Mouse (Mus musculus): ENCODE results near the gene Bcas3. TPM values are rescaled to one million over a fixed set of nuclear protein-coding genes. Genes with fewer than 3 reads are reported as not detected.
"Not testable (repeated sequence)": the region's sequence is repeated elsewhere in the genome, so short reads cannot be mapped to it uniquely, and the experiment has no call there.

Bcas3 gene
- total RNA-seq, 2 experiments from 2014 or later: 65.4 to 69.7 TPM

DNA sequence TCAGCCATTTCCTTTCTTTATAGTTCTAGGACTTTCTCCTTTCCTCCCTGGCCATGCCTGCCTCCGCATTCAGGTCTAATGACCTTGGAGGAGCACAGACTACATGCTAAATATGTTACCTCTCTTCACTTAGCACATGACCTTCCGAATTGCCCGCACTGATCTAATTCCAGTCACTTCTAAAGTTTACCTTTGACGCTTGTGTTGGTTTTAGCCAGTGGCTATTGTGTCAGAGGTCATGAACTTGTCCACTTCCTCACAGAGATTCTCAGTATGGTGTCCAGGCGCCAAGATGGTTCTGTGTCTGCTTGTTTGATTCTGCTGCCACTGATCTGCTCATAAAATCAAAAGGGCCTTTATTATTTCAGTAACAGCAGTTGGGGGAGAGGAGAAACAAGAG lies 338.3 kb downstream of the Bcas3 start:
- intact Hi-C loops (cut with DNase I): no loop called here
- no peak for DNase-seq (ENCODE audit: low spot score in 2 of 2)

DNA sequence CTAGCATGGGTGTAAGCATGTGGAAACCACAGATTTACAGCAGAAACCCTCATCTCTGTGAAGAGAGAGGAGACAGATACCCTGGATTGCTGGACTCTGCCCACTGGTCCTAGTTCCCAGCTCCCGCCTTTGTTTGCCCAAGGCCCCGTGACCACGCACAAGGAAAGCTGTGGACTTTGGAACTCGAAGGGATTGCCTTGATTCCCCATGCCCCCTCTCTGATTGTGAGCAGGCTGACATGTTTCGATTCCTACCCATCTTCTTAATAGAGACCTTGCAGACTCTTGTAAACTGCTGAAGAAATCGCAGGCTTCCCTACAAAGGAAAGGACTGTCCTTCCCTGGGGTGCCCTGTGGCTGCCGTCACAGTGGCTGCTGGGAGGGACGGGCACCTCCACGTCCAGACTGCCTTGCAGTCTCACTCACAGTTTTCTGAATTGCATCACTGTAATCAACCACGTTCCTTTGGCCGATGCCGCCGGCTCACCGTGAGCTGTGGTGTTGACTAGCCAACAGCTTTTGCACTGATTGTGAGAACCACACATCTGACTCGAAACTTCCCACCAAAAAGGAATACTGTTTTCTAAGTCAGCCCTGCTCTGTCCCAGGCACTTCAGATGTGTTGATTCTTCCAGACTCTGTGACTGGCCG lies 342.8 kb downstream of the Bcas3 start:
- intact Hi-C loops (cut with DNase I): no loop called here

DNA sequence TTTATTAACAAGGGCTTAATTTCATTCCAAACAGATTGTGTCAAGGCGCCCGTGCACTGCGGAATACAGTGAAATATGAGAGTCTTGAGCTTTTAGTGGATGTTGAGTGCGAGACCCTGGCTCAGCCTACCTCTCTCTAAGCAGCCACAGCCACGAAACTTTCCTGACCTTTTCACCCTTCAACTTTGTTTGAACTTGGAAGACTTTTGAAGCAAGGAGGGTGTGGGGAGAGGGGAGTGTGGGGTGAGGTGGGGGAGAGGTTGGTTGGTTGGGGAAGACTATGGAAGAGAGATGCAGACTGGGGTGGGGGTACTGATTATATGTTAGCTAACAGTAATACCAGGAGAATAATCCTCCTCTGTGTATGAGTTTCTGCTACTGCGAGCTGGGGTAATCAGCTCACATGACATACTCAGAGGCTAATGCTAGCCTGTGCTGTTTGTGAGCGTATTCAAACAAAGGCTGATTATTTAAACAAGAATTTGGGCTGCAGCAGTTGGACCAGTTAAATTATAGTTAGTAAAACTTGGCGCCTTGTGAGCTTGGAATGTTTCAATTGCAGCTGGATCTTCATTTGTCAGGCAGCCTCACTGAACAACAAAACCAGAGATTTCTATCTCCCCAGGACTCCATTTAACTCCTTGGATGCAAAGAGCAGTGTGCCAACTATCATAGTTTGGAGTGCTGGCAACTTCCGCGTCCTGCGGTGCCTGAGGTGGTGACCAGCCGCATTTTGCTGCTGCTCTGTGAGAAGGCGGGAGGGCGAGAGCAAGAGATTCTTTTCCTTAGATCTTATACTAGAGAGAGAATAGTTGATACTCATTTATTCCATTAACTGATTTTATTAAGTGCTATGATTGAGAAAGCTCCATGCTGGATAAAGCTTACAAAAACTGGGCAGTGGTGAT lies 343.8 kb downstream of the Bcas3 start:
- peak in 1 of 2 experiments; percentile 18 for DNase-seq (ENCODE audit: low spot score in 2 of 2)
- intact Hi-C loops (cut with DNase I): no loop called here

More for the DNA sequence above, 342.8 kb downstream of the Bcas3 start:
- DNase-seq (ENCODE audit: low spot score in 2 of 2): no peak

DNA sequence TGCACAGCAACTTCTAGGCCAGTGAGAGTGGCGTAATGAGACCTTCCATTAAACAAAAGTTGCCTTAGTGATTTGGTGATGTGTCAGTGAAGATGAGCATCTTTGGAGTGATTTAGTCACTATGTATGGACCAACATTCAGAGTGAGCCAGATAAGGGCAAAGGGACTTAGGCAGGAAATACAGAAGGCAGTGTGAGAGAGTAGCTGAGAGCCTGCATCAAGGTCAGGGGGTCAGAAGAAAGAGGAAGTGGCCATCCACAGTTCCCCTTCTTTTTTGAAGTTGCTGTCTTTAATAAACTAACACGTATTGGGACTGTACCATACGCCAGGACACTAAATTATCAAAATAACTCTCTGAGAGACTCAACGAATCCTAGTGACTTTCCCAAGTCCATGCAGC lies 344.5 kb downstream of the Bcas3 start:
- intact Hi-C loops (cut with DNase I): no loop called here
- no peak for DNase-seq (ENCODE audit: low spot score in 2 of 2)

DNA sequence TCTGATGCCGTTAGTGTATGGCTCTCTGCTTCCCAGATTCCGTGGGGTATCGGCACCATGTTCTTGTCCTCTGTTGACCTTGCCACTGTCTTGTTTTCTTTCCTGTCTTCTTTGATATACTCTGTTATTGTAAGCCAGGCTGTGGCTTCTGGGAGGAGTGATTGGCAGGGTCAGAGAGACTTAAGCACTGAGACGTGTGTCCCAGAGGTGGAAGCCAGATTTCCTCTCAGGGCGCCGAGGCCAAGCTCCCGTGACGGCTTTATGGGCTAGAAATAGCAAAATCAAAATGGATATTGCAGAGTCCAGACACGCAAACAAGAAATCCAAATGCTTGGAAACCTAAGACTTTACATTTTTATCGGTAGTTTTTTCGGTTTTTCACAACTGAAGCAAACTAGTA lies 345.3 kb downstream of the Bcas3 start:
- intact Hi-C loops (cut with DNase I): no loop called here
- no peak for DNase-seq (ENCODE audit: low spot score in 2 of 2)

DNA sequence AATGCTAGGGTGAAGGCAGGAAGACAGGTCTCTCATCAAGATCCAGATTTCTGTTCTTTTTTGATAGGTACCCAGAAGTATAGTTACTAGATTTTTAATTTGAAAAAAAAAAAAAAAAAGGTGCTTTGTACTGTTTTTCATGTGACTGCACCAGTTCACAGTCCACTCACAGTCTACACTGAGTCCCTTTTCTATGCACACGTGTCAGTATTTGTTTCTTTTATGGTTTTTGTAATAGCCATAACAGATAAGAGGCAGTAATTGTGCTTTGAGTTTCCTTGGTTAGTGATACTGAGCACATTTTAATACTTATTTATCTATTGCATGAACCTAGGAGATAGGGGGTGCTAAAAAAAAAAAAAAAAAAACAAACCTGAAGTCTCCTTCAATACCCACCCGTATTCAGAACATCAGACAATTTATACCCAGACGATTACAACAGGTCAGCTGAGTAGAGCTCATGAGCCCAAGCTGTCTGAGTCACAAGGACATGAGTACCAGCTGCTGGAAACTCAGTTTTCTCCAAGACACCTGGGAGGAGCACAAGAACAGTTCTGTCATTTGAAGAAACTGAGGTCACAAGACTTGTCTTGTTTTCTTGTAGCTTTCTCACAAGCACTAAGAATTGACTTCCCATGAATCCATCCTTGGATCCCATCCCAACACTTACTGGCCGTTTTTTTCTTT lies 351.2 kb downstream of the Bcas3 start:
- intact Hi-C loops (cut with DNase I): no loop called here
- DNase-seq (ENCODE audit: low spot score in 2 of 2): no peak

DNA sequence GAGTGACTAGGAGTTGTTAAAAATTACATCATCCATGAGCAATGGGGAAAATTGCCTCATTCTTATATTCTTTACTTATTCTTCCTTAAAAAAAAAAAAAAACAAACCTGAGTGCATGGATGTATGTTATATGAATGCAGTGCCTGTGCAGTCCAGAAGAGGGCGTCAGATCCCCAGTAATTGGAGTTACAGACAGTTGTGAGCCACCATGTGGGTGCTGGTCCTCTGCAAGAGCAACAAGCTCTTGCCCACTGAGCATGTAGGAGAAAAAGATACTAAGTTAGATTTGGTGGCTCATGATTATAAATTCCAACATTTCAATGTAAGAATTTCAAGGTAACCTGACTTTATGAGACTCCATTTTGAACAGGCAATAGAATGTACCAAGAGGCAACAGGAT lies 353.7 kb downstream of the Bcas3 start:
- intact Hi-C loops (cut with DNase I): no loop called here
- no peak for DNase-seq (ENCODE audit: low spot score in 2 of 2)

DNA sequence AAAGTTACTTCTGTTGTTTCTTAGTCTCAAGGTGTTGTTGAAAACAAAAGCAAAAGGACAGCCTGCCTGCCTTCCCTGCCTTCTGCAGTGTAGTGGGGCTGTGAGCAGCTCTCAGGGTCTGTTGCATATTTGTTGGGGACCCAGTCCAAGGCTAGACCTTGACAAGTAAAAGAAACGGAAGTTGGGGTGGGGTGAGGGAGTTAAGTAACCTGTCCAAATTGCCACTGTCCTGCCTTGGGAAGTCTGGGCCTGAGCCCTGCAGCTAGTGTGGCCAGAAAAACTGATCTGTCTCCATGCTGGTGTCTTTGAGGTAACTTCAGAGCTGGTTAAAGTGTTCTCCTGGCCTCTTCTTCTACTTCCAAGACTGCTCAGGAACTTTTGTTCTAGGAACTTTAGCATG lies 354.5 kb downstream of the Bcas3 start:
- intact Hi-C loops (cut with DNase I): no loop called here
- no peak for DNase-seq (ENCODE audit: low spot score in 2 of 2)

DNA sequence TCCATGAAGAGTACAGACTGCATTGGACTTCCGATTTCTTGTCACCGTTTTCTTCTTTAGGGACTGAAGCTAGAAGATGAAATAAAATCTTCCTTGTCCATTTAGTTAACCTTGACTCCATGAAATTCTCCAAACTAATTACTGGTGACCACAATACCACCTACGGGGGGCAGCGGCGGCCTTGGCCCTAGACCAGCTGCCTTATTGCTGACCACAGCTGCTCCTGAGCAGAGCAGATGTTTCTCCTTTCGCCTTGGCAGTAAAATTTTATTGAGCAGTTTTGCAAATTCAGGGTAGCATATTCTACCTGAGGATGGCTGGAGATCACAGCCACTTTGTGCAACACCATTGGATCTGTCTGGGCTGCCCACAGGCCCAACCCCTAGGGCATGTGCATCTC lies 356.2 kb downstream of the Bcas3 start:
- no peak for DNase-seq (ENCODE audit: low spot score in 2 of 2)
- intact Hi-C loops (cut with DNase I): no loop called here

DNA sequence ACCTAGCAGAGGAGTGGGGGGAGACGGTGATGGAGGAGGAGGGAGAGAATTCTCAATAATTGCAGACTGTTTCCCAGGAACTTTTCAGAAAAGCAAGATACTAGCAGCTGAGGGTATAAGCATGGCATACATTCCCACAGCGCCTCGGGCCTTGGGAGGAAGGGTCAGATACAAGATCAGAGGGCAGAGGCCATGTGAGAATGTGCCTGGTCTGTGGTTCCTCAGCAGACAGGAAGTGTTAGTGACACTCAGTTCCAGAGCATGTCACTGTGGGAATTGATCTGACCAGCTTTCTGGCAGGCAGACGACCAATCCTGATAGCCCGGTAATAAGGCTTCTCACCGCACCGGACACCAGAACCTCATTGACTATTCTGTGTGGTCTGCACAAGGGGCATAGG lies 357.2 kb downstream of the Bcas3 start:
- intact Hi-C loops (cut with DNase I): no loop called here
- no peak for DNase-seq (ENCODE audit: low spot score in 2 of 2)

DNA sequence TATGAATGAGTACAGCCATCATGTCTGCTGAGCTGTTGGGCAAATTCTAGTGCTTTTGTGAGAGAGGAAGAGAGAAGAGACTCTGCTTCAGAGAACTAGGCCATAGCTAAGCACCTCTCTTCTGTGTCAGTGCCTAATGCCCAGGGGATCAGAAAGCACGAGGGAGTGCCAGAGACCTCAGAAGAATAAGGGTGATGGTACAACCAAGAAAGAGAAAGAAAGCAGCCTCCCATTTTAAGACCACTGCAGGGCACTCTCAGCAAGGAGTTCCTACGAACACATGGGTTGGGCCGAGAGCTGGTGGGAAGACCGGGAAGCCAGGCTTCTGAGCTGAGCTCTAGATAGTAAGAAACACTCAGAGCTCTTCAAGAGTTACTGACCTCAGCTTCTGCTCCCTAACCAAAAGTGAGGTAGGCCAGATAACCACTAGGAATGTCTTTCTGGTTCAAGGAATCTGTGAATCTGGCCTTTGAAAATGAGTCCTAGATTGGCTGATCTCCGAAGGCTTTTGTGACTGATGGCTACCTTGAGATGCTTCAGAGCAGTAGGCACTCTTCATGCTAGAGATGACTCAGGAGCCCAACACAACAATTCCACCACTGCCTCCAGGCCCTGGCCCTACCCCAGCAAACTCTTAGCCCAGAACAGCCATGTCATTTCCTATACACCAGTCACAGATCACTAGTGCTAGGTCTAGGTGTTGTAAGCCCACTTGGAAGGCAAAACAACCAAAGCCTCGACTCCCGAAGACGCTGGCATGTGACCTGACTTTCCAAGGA lies 359.2 kb downstream of the Bcas3 start:
- intact Hi-C loops (cut with DNase I): no loop called here
- DNase-seq (ENCODE audit: low spot score in 2 of 2): no peak

DNA sequence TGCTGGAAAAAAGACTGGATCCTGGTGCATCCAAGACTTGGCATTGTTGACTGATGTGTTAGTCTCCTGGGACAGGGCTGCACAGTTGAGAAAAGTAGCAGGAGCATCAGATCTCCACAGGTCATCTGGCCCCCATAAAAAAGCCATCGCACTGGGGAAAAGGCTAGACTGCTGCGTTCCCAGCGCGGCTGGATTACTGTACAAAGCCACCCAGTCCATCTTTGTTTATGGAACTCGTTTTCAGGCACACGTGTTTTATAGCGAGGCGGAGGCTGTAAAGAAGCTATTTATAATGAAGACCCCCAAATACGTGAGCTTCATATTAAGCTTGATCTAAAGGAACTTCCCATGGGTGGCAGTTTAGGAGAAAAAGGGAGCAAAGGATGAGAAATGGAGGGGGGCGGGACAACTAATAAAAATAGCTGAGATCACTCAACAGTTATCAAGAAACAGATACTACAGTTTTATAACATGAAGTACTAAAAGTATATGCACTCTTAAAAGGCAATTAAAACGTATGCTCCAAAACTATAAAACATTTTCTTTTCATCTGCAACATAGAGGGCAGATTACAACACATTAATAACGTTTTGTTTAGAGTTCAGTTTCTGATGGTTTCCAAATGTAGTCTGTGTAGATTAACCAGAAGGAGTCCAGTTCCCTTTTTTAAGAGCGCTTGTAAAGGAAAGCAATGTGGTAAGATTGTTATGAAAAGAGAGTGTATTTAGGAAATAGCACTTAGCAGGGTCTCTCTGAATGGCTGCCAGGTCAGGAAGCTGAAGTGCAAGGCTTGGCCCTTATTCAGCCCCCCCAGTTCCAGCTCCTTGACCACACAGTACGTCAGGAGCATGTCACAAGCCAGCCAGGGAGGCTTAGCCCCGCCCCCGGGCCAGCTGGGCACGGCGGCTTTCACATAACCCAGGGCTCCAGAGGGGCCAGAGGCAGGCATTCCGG lies 360.2 kb downstream of the Bcas3 start:
- intact Hi-C loops (cut with DNase I): no loop called here
- no peak for DNase-seq (ENCODE audit: low spot score in 2 of 2)

DNA sequence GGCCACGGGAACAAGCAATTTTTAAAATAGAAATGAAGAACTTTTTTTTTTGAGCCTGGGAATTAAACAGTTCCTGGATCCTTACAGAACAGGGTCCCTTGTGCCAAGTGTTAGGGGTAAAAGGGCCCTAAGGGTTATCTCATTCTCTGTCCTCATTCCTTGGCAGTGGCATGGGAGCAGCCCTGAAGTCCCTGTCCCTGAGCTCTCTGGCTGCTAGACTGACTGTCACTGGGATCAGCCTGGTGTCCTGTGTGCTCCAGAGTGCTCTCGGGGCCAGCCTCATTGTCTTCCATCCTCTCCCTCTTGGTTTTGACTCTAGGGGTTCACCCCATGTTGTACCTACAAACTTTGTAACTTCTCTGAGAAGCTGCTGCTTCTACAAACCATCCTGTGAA lies 360.8 kb downstream of the Bcas3 start:
- no peak for DNase-seq (ENCODE audit: low spot score in 2 of 2)
- intact Hi-C loops (cut with DNase I): no loop called here

DNA sequence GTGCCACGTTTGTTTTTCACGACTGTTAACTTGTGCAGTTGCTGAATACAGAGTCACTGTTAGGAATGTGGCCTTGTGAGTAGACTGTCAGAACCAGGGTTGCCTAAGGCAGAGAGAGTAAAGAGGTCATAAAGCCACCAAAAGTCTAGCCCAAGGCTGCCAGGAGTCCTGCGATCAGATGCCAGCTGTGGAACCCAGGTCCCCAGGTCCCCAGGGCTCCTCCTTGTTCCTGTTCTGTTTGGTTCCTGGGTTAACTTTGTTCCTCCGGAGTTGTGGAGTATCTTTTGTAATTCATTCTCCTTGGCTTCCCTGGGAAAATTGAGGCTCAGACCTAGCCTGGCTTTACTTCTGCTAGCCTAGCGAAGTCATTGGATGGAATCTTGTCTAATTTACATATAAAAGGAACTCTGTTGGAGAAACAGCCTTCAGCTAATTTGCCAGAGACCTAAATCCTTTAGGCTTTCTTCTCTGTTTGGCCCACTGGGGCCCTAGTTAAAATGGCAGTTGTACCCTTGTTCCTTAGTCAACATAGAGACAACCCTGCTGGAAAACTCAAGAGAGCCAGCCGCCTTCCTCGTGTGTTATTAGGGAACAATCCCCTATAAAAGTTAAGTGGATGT lies 361.5 kb downstream of the Bcas3 start:
- DNase-seq (ENCODE audit: low spot score in 2 of 2): no peak
- intact Hi-C loops (cut with DNase I): no loop called here

DNA sequence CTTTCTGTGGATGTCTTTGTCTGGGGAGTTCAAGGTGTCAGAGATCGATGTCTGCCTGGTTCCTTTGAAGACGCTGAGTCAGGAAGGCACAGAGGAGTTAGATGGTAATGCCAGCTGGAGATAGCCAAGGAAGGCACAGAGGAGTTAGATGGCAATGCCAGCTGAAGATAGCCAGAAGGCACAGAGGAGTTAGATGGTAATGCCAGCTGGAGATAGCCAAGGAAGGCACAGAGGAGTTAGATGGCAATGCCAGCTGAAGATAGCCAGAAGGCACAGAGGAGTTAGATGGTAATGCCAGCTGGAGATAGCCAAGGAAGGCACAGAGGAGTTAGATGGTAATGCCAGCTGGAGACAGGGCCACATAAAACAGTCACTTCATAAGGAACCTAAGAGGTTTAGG lies 363.8 kb downstream of the Bcas3 start:
- intact Hi-C loops (cut with DNase I); DNase-seq (ENCODE audit: low spot score in 2 of 2): not testable (repeated sequence)

DNA sequence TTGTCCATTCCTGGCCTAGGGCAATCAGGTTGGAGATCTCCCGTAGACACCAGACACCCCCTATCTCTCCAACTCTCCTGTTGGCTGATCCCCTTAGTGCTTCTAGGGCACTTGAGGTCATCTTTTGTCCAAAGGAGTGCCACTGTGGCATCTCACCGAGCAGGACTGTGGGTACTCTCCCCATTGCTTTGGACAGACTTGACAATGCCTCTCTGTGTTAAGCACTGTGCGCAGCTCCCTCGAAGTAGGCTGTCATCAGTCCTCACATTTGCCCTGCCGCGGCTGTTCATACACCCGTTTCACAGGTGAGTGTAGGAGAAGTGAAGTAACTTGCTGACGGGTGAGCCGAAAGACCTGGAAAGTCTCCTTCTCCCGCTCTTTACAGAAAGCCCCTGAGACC lies 366.1 kb downstream of the Bcas3 start:
- intact Hi-C loops (cut with DNase I): no loop called here
- no peak for DNase-seq (ENCODE audit: low spot score in 2 of 2)

DNA sequence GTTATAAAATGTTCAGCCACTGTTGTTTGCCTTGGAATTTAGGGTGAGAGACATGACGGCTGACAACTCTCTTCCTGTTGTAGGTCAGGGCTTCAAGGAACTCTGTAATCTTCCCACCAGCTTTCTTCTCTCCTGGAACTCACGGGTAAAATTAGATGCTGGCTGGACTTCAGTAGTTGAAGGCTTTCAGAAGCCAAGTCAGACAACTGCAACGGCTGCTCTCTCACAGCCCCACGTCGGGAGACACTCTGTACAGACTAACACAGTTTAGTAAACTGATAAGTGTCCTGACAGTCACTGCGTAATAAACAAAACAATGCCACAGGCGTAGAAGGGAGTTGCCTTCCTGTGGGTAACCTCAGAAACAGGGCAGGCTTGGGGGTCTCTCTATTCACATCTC lies 366.8 kb downstream of the Bcas3 start:
- intact Hi-C loops (cut with DNase I): no loop called here
- no peak for DNase-seq (ENCODE audit: low spot score in 2 of 2)

DNA sequence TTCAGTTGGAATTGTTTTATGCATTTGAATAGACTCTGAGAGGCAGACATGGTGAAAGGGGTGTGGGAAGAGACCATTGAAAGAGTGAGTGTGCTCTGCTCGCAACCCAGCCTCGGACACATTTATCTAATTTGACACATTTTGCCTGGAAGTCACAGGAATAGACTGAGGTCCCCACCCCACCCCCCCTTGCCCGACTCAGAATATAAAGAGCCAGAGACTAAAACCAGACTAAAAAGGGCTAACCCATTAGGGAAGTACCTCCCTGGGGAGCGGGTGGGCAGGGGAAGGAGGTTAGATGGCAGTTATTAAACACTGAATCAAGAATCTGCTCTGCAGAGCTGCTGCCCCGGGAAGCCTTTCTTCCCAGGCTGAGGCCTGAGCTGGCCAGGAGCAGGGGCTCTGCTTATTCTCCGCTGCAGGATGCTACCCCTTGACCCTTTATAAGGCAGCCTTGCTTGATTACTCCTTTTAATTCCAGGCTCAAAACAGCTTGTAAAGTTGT lies 367.4 kb downstream of the Bcas3 start:
- intact Hi-C loops (cut with DNase I): no loop called here
- no peak for DNase-seq (ENCODE audit: low spot score in 2 of 2)

Measured in left cerebral cortex, postnatal 25 days (tissue).